11 mouse cellular contexts compared by ENCODE assay signal in the genomic region with DNA sequence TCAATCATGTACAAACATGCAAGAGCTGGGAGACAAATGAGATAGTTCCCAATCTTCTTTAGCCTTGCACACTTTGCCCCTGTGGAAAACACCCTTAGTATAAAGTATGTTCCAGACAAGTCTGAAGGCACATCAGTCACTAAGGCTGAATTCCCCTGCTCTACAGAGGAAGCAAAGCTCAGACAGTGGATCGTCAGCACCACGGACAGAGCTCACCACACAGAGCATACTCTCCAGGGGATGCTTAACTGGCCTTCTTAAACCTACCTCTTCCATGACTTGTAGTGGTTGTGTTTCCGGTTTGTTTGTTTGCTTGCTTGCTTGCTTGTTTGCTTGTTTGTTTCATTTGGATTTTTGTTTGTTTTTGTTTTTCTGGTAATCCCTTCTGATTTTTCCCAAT. TPM values are rescaled to one million over a fixed set of nuclear protein-coding genes. Genes with fewer than 3 reads are reported as not detected.
DNase-seq lines count a peak whose midpoint lies in the region; ATAC-seq and TF ChIP-seq lines count a peak whose summit lies in the region.
"Had no signal": no experiment of that assay in that cellular context is flagged by ENCODE, and none has a peak within 500 bp of the region (broad histone marks: within the 10 kb centered on the region; RNA-seq: fewer than 3 reads in every experiment).

No protein-coding gene starts in this region.

- intact Hi-C loops in heart, postnatal 25 days (cut with DNase I) = no loop called here

- no peak overlapping the region for H3K4me3 ChIP-seq in thymus, adult 2 months (ENCODE audit: control insufficient read depth, insufficient read depth, low read length)
- no peak overlapping the region for H3K4me3 ChIP-seq in kidney, embryonic 14.5 days (ENCODE audit: low read length)
- H3K4me3 ChIP-seq: heart, adult 2 months; liver, embryonic 15.5 days had no signal

- no peaks in the 10 kb centered on the region for H3K36me3 ChIP-seq in thymus, adult 2 months (ENCODE audit: control insufficient read depth, insufficient read depth, low read length)
- no peaks in the 10 kb centered on the region for H3K36me3 ChIP-seq in kidney, embryonic 14.5 days (ENCODE audit: control insufficient read depth, insufficient read depth, low read length)
- H3K36me3 ChIP-seq: liver, embryonic 15.5 days had no signal

- WGBS in thymus, adult 2 months = 17% methylated on average over 3 of the region's 3 CpGs
- WGBS in kidney, embryonic 14.5 days = 6% methylated on average over 3 of the region's 3 CpGs

- no peak for TF ChIP-seq CTCF in thymus, adult 2 months (IDR thresholded peaks at IDR 0.05; ENCODE audit: borderline replicate concordance, control insufficient read depth, extremely low read depth, insufficient read depth, low read length, poor library complexity)

- no peak for TF ChIP-seq POLR2A in thymus, adult 2 months (IDR thresholded peaks at IDR 0.05; ENCODE audit: control insufficient read depth, extremely low read depth, insufficient read depth, low read length, poor library complexity)

- no peaks in the 10 kb centered on the region for H3K9me3 ChIP-seq in kidney, embryonic 14.5 days (ENCODE audit: control insufficient read depth, low read length)
- H3K9me3 ChIP-seq: liver, embryonic 15.5 days had no signal

- H3K4me1 ChIP-seq in thymus, adult 2 months (replicated peaks; ENCODE audit: control insufficient read depth, insufficient read depth, low read length) = no peaks in the 10 kb centered on the region
- no peaks in the 10 kb centered on the region for H3K4me1 ChIP-seq in kidney, embryonic 14.5 days (ENCODE audit: control insufficient read depth, insufficient read depth, low read length)
- H3K4me1 ChIP-seq: liver, embryonic 15.5 days had no signal

- no peak overlapping the region for H3K4me2 ChIP-seq in kidney, embryonic 14.5 days (replicated peaks; ENCODE audit: low read depth, low read length)
- H3K4me2 ChIP-seq: liver, embryonic 15.5 days had no signal

- ATAC-seq in kidney, embryonic 14.5 days (ENCODE audit: low FRiP score, low TSS enrichment) = peak; percentile 81; the same call in 1 of the 2 replicates

- DNase-seq in heart, postnatal 4 days = peak; percentile 52
- no peak for DNase-seq in heart, postnatal 25 days (ENCODE audit: low spot score)
- DNase-seq in thymus, postnatal 4 days = peak; percentile 10
- DNase-seq in thymus, adult 2 months = no peak
- peak; percentile 45 for DNase-seq in yolk sac, embryonic 10.5 days (ENCODE audit: low spot score)
- no peak for DNase-seq in frontal cortex, postnatal 10 days (ENCODE audit: low spot score in 2 of 2)
- no peak for DNase-seq in cerebellum, adult 9-11 months
- DNase-seq: heart, adult 2 months had no signal

- H3K9ac ChIP-seq in kidney, embryonic 14.5 days (ENCODE audit: low read depth, low read length) = no peak overlapping the region
- H3K9ac ChIP-seq: liver, embryonic 15.5 days had no signal

- H3K27ac ChIP-seq in thymus, adult 2 months (ENCODE audit: control insufficient read depth, insufficient read depth, low read length) = no peak overlapping the region
- H3K27ac ChIP-seq in kidney, embryonic 14.5 days (ENCODE audit: low read depth, low read length) = no peak overlapping the region
- H3K27ac ChIP-seq: heart, adult 2 months; liver, embryonic 15.5 days had no signal

- no peaks in the 10 kb centered on the region for H3K27me3 ChIP-seq in thymus, adult 2 months (ENCODE audit: control insufficient read depth, insufficient read depth, low read length)
- no peaks in the 10 kb centered on the region for H3K27me3 ChIP-seq in kidney, embryonic 14.5 days (ENCODE audit: control insufficient read depth, insufficient read depth, low read length)
- H3K27me3 ChIP-seq: liver, embryonic 15.5 days had no signal

RNA-seq across cellular contexts. Expression of a gene that starts 9.5 kb away (rescaled TPM):
- total RNA-seq in heart, postnatal 4 days (2021) = under 1 TPM in 1 of 2 experiments, not detected in 1; 0.05 TPM
- total RNA-seq in heart, postnatal 25 days (2021) = not detected
- 0.08 TPM in 2 replicates for polyA plus RNA-seq in thymus, adult 2 months (2012; rRNA removed)
- 1.7 and 2.0 TPM in 2 replicates for polyA plus RNA-seq in kidney, embryonic 14.5 days (2014; fragmentation: Nextera tagmentation; extraction: Ambion mirVana)
- total RNA-seq: common myeloid progenitor, adult 5-6 weeks; heart, adult 2 months had no signal
- polyA plus RNA-seq: heart, adult 2 months had no signal

Comparison
In these comparisons a context has a peak if more than half of its experiments do, and no peak if none do; other contexts are left out.
1. DNase-seq: peak in heart, postnatal 4 days (single experiment), thymus, postnatal 4 days (single experiment) and yolk sac, embryonic 10.5 days (single experiment); none in heart, postnatal 25 days (single experiment), thymus, adult 2 months (single experiment), frontal cortex, postnatal 10 days (0 of 2) and cerebellum, adult 9-11 months (single experiment).